Mouse (Mus musculus) spleen, postnatal 4 days (tissue): Measurements from ENCODE around the gene Taf6.

Experiments
- DNase-seq, 2 experiments: peaks; one replicate each; pipeline ENCODE4 v3.0.0; 2022; ENCODE audit warnings: low spot score in 2 of 2

Taf6 gene

GRCm38 (mm10) chr5:138171695-138172491 is 15.4 kb downstream of the Taf6 start, which contains the start of the genes Ap4m1 and Mcm7:
TSS of gene Ap4m1 (plus strand) at chr5:138172002.
TSS of gene Mcm7 (minus strand) at chr5:138172422.
- DNase-seq = peak; percentile 95

- DNase-seq = peak; percentile 96 to 97
These were observed 16.2 kb downstream of the Taf6 start for GRCm38 (mm10) chr5:138170936-138171561.

GRCm38 (mm10) chr5:138165594-138165993 is 21.7 kb downstream of the Taf6 start:
- DNase-seq = no peak

GRCm38 (mm10) chr5:138163610-138164009 is 23.6 kb downstream of the Taf6 start:
- DNase-seq = no peak

GRCm38 (mm10) chr5:138163046-138163445 is 24.2 kb downstream of the Taf6 start:
- no peak for DNase-seq

DNA sequence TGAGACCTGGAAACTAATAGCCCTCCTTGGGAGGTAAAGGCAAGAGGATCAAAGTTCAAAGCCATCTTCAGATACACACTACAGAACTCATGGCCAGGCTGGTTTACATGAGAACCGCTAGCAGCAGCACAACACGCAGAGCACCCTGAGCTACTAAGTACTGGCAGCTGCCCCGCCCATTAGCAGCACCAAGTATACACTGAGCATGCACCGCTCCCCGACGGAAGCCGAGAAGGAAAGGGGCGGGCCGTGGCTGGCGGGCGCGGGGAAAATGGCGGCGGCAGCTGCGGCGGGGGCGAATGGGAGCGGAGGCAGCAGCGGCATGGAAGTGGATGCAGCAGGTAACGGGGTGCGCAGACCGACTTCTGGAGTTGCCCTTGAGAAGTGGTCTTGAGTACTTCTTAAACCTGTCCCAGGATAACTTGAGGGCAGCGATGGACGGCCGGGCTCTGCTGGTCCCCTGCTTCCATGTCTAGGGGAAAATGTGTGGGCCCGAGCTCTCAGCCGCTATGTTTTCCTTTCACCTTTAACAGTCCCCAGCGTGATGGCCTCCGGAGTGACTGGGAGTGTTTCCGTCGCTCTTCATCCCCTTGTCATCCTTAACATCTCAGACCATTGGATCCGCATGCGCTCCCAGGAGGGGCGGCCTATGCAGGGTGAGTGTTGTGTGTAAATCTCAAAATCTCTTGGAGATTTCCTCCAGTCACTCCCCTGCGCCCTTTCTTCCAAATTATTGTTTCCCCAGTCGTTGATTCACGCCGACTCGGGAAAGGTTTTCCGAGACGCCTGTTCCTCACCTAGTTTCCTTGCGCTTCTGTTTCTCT is 26.2 kb downstream of the Taf6 start, which contains the start of gene Cops6:
Gene Cops6, plus strand, starts transcription at position 230 of the 824 bp plus-strand sequence.
- peak; percentile 93 to 97 for DNase-seq

DNA sequence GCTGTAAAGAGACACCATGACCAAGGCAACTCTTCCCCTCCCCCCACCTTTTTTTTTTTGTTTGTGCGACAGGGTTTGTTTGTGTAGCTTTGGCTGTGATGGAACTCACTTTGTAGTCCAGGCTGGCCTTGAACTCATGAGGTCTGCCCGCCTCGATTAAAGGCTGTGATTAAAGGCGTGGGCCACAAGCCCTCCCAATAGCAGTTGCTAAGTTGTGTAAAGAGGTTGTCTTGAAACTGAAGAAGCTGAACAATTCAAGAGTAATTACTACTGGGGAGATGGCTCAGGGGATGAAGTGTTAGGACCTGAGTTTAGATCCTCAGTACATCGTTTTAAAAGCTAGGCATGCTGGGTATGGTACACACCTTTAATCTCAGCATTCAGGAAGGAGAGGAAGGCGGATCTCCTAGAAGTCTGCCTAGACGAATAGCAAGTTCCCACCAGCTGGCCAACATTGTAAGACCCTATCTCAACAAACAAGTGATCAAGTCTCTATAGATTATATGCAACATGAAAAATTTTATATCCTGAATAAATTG is 27.0 kb downstream of the Taf6 start:
- no peak for DNase-seq

- DNase-seq = peak; percentile 86 to 91
These were observed 31.7 kb downstream of the Taf6 start, which contains the start of gene Zfp113 for GRCm38 (mm10) chr5:138155443-138155976. TSS of gene Zfp113 (minus strand) at chr5:138155744.

GRCm38 (mm10) chr5:138154390-138154789 is 32.9 kb downstream of the Taf6 start:
- no peak for DNase-seq

DNA sequence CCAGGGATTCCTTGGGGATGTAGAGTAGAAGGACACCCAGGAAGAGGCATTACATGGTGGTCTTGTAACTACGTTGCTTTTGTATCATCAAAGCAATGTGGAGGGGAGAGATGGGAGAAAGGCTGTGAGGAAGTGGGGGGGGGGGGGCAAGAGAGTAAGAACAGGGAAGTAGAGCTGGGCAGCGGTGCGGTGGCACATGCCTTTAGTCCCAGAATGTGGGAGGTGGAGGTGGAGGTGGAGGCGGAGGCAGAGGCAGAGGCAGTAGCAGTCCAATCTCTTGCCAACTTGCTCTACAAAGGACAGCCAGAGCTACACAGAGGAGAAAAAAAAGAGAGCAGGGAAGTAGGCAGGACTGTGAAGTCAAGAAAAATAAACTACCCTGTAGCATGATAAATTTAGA is 48.7 kb downstream of the Taf6 start:
- DNase-seq = no peak

GRCm38 (mm10) chr5:138137935-138138549 is 49.2 kb downstream of the Taf6 start:
- peak in 1 of 2 experiments; percentile 19 for DNase-seq

- no peak for DNase-seq
These were observed 50.0 kb downstream of the Taf6 start for GRCm38 (mm10) chr5:138137257-138137656.

GRCm38 (mm10) chr5:138132425-138133064 is 54.7 kb downstream of the Taf6 start:
- DNase-seq = no peak
